In genomic region chr9:35119168-35119567, GRCm38 (mm10) we compare ENCODE assay signal across 8 mouse cellular contexts. TPM values are rescaled to one million over a fixed set of nuclear protein-coding genes. Genes with fewer than 3 reads are reported as not detected.
DNase-seq lines count a peak whose midpoint lies in the region; ATAC-seq and TF ChIP-seq lines count a peak whose summit lies in the region.

TSS of gene St3gal4 (minus strand) at chr9:35119268.

- no peak for TF ChIP-seq CTCF in midbrain, postnatal 0 days (IDR thresholded peaks at IDR 0.05)

- H3K4me2 ChIP-seq in kidney, embryonic 14.5 days (replicated peaks; ENCODE audit: low read depth, low read length) = no peak within 1 kb of the TSS
- H3K4me2 ChIP-seq in heart, embryonic 11.5 days = no peak within 1 kb of the TSS; the same call in 1 of the 2 replicates
- H3K4me2 ChIP-seq in midbrain, postnatal 0 days (ENCODE audit: low read depth, low read length, poor library complexity, severe bottlenecking) = no peak within 1 kb of the TSS

- ATAC-seq in kidney, embryonic 14.5 days (ENCODE audit: low FRiP score, low TSS enrichment) = no peak
- ATAC-seq in heart, embryonic 11.5 days (replicated peaks; ENCODE audit: insufficient number of reproducible peaks, low FRiP score, low TSS enrichment) = no peak
- ATAC-seq in midbrain, postnatal 0 days (ENCODE audit: low FRiP score) = no peak

- WGBS in kidney, embryonic 14.5 days = 85% methylated on average over 6 of the region's 6 CpGs
- WGBS in heart, embryonic 11.5 days (ENCODE audit: insufficient replicate concordance) = 79% methylated on average over 6 of the region's 6 CpGs
- 77% methylated on average over 6 of the region's 6 CpGs for WGBS in midbrain, postnatal 0 days

- H3K27me3 ChIP-seq in kidney, embryonic 14.5 days (ENCODE audit: control insufficient read depth, insufficient read depth, low read length) = no peaks in the 10 kb centered on the region
- no peaks in the 10 kb centered on the region for H3K27me3 ChIP-seq in heart, embryonic 11.5 days (ENCODE audit: control insufficient read depth, insufficient read depth, low read length)
- H3K27me3 ChIP-seq in midbrain, postnatal 0 days (ENCODE audit: insufficient read depth, low read length) = no peaks in the 10 kb centered on the region

- peaks cover 15% of the 10 kb centered on the region for H3K4me1 ChIP-seq in kidney, embryonic 14.5 days (ENCODE audit: control insufficient read depth, insufficient read depth, low read length)
- H3K4me1 ChIP-seq in heart, embryonic 11.5 days (ENCODE audit: control insufficient read depth, insufficient read depth, low read length) = peaks cover 39% of the 10 kb centered on the region
- H3K4me1 ChIP-seq in midbrain, postnatal 0 days (ENCODE audit: insufficient read depth, low read length) = peaks cover 6% of the 10 kb centered on the region

- no peak within 1 kb of the TSS for H3K4me3 ChIP-seq in kidney, embryonic 14.5 days (ENCODE audit: low read length)
- H3K4me3 ChIP-seq in heart, embryonic 11.5 days (ENCODE audit: low read depth, low read length) = no peak within 1 kb of the TSS
- no peak within 1 kb of the TSS for H3K4me3 ChIP-seq in midbrain, postnatal 0 days (ENCODE audit: low read depth, low read length)

- H3K9me3 ChIP-seq in kidney, embryonic 14.5 days (ENCODE audit: control insufficient read depth, low read length) = no peaks in the 10 kb centered on the region
- no peaks in the 10 kb centered on the region for H3K9me3 ChIP-seq in heart, embryonic 11.5 days (replicated peaks; ENCODE audit: control insufficient read depth, low read length)
- H3K9me3 ChIP-seq in midbrain, postnatal 0 days (ENCODE audit: low read length) = no peaks in the 10 kb centered on the region

- no peak for DNase-seq in kidney, adult 9 months
- no peak for DNase-seq in adrenal gland, postnatal 25 days
- DNase-seq in left cerebral cortex, adult 8-10 months (ENCODE audit: low spot score in 2 of 2) = no peak
- DNase-seq in midbrain, postnatal 0 days (ENCODE audit: low spot score) = no peak
- no peak for DNase-seq in testis, postnatal 14 days (ENCODE audit: low spot score)
- no peak for DNase-seq in cerebellum, postnatal 4 days (ENCODE audit: low spot score in 2 of 2)

- H3K27ac ChIP-seq in kidney, embryonic 14.5 days (ENCODE audit: low read depth, low read length) = no peak within 1 kb of the TSS
- H3K27ac ChIP-seq in heart, embryonic 11.5 days (ENCODE audit: low read depth, low read length) = peak within 1 kb of the TSS; percentile 87; the same call in 1 of the 2 replicates
- no peak within 1 kb of the TSS for H3K27ac ChIP-seq in midbrain, postnatal 0 days (ENCODE audit: low read depth, low read length)

- no peak within 1 kb of the TSS for H3K9ac ChIP-seq in kidney, embryonic 14.5 days (ENCODE audit: low read depth, low read length)
- H3K9ac ChIP-seq in heart, embryonic 11.5 days (ENCODE audit: low read depth, low read length) = no peak within 1 kb of the TSS
- no peak within 1 kb of the TSS for H3K9ac ChIP-seq in midbrain, postnatal 0 days (replicated peaks; ENCODE audit: low read length, poor library complexity, severe bottlenecking)

- H3K36me3 ChIP-seq in kidney, embryonic 14.5 days (ENCODE audit: control insufficient read depth, insufficient read depth, low read length) = peaks cover 14% of the 10 kb centered on the region; the same call in 1 of the 2 replicates
- H3K36me3 ChIP-seq in heart, embryonic 11.5 days (ENCODE audit: control insufficient read depth, insufficient read depth, low read length) = no peaks in the 10 kb centered on the region; the same call in 1 of the 2 replicates
- peaks cover 3% of the 10 kb centered on the region; the same call in 1 of the 2 replicates for H3K36me3 ChIP-seq in midbrain, postnatal 0 days (ENCODE audit: insufficient read depth, low read length)

RNA-seq across cellular contexts. Expression of gene St3gal4, which starts in this region (rescaled TPM):
- polyA plus RNA-seq in kidney, embryonic 14.5 days (2014; fragmentation: Nextera tagmentation; extraction: Ambion mirVana) = 14.2 and 19.1 TPM in 2 replicates
- 31.0 and 39.8 TPM in 2 replicates for total RNA-seq in adrenal gland, postnatal 25 days (2021)
- 19.8 and 20.5 TPM in 2 replicates for polyA plus RNA-seq in heart, embryonic 11.5 days (2014; fragmentation: Nextera tagmentation; extraction: Ambion mirVana)
- 10 to 100 TPM; 26.5 to 30.4 (median 28.9) TPM for total RNA-seq in left cerebral cortex, adult 8-10 months (2022)
- 25.0 and 29.8 TPM in 2 replicates for total RNA-seq in midbrain, postnatal 0 days (2014; rRNA removed)
- polyA plus RNA-seq in midbrain, postnatal 0 days (2015; fragmentation: Nextera tagmentation; extraction: Ambion mirVana) = 19.6 and 20.0 TPM in 2 replicates
